Mouse (Mus musculus) myocyte (in vitro differentiated cells): ENCODE data around the gene Cpb2. TPM values are rescaled to one million over a fixed set of nuclear protein-coding genes. Genes with fewer than 3 reads are reported as not detected.

ENCODE experiments used
- H3K27me3 ChIP-seq: one replicate; pipeline ENCODE4 v1.6.1; 2011; ENCODE audit not compliant: control insufficient read depth, insufficient read depth, insufficient read length
- H3K36me3 ChIP-seq: one replicate; pipeline ENCODE4 v1.6.1; 2011; ENCODE audit not compliant: control insufficient read depth, insufficient read depth
- H3K4me2 ChIP-seq: one replicate; pipeline ENCODE4 v1.6.1; 2011; ENCODE audit warnings: low read depth, control low read depth
- H3K4me3 ChIP-seq: one replicate; pipeline ENCODE4 v1.5.1; 2011; ENCODE audit warnings: mild to moderate bottlenecking, control low read depth, moderate library complexity
- H3K79me2 ChIP-seq: one replicate; pipeline ENCODE4 v1.6.1; 2011; ENCODE audit not compliant: control insufficient read depth, insufficient read depth
- H3ac ChIP-seq: one replicate; pipeline ENCODE4 v1.6.1; 2011; ENCODE audit not compliant: control insufficient read depth, insufficient read length
- CEBPB ChIP-seq: IDR thresholded peaks from 2 replicates; pipeline ENCODE4 v1.6.1; 2011; ENCODE audit warnings: mild to moderate bottlenecking, moderate library complexity; ENCODE audit not compliant: poor library complexity, insufficient read depth, severe bottlenecking
- E2F4 ChIP-seq: IDR thresholded peaks from one replicate; pipeline ENCODE4 v1.6.1; 2011; ENCODE audit warnings: mild to moderate bottlenecking, control low read depth, moderate library complexity; ENCODE audit not compliant: insufficient read depth
- MAX ChIP-seq: IDR thresholded peaks from one replicate; pipeline ENCODE4 v1.6.1; 2011; ENCODE audit warnings: low read depth, mild to moderate bottlenecking, control low read depth
- MYOD1 ChIP-seq, 3 experiments: IDR thresholded peaks; one replicate each; pipeline ENCODE4 v1.6.1; 2011; ENCODE audit warnings: control low read depth in 2 of 3, low read depth in 2 of 3, mild to moderate bottlenecking in 2 of 3, moderate library complexity in 1 of 3; ENCODE audit not compliant: insufficient read length in 2 of 3, control insufficient read depth in 1 of 3
- MYOG ChIP-seq, 3 experiments: IDR thresholded peaks; one replicate each; pipeline ENCODE4 v1.6.1; 2011; ENCODE audit warnings: control low read depth in 2 of 3, low read depth in 2 of 3, mild to moderate bottlenecking in 2 of 3; ENCODE audit not compliant: insufficient read length in 2 of 3, control insufficient read depth in 1 of 3, insufficient read depth in 1 of 3
- POLR2A ChIP-seq: IDR thresholded peaks from one replicate; pipeline ENCODE4 v1.6.1; 2011; ENCODE audit warnings: low read depth, mild to moderate bottlenecking, control low read depth, moderate library complexity; ENCODE audit not compliant: insufficient read length
- POLR2AphosphoS2 ChIP-seq: IDR thresholded peaks from one replicate; pipeline ENCODE4 v1.6.1; 2011; ENCODE audit warnings: low read depth, control low read depth; ENCODE audit not compliant: insufficient read length
- REST ChIP-seq: IDR thresholded peaks from one replicate; pipeline ENCODE4 v1.6.1; 2011; ENCODE audit warnings: mild to moderate bottlenecking, control low read depth, moderate library complexity; ENCODE audit not compliant: insufficient read depth, insufficient read length
- SRF ChIP-seq: IDR thresholded peaks from one replicate; pipeline ENCODE4 v1.6.1; 2011; ENCODE audit warnings: low read depth; ENCODE audit not compliant: control insufficient read depth, insufficient read length
- TCF12 ChIP-seq: IDR thresholded peaks from one replicate; pipeline ENCODE4 v1.6.1; 2011; ENCODE audit warnings: mild to moderate bottlenecking, control low read depth; ENCODE audit not compliant: poor library complexity, insufficient read depth, severe bottlenecking
- TCF3 ChIP-seq: IDR thresholded peaks from one replicate; pipeline ENCODE4 v1.6.1; 2011; ENCODE audit warnings: low read depth, control low read depth; ENCODE audit not compliant: insufficient read length
- USF1 ChIP-seq: IDR thresholded peaks from one replicate; pipeline ENCODE4 v1.6.1; 2011; ENCODE audit warnings: low read depth, mild to moderate bottlenecking, control low read depth, moderate library complexity
- polyA plus RNA-seq: library from polyadenylated mRNA; unstranded; fragments of >200 nt; fragmentation: generic; extraction: Trizol; gene quantifications from one replicate; pipeline ENCODE4 v1.2.1, GENCODE M21; 2012; ENCODE audit warnings: missing spikeins

Cpb2 gene
- not detected for polyA plus RNA-seq

- no peak within 1 kb of the TSS for H3K4me2 ChIP-seq
- H3K36me3 ChIP-seq: no peaks in the 10 kb centered on the region
- no peaks in the 10 kb centered on the region for H3K79me2 ChIP-seq
- H3ac ChIP-seq: no peak within 1 kb of the TSS
- H3K27me3 ChIP-seq: no peaks in the 10 kb centered on the region
- TF ChIP-seq MYOD1 (IDR thresholded peaks at IDR 0.05; ENCODE audit: control insufficient read depth in 1 of 3, insufficient read length in 2 of 3, low read depth in 2 of 3) (no peak), POLR2AphosphoS2 (no peak), CEBPB (no peak), TCF12 (no peak)
- no peak within 1 kb of the TSS for H3K4me3 ChIP-seq
These were observed at the start of gene Cpb2 for GRCm38 (mm10) chr14:75242087-75242486. Cpb2 (plus strand) TSS chr14:75242287.

GRCm38 (mm10) chr14:75192427-75192826, 49.7 kb upstream of the Cpb2 start:
- no peaks in the 10 kb centered on the region for H3K36me3 ChIP-seq
- no peak overlapping the region for H3K4me3 ChIP-seq
- H3K79me2 ChIP-seq: no peaks in the 10 kb centered on the region
- no peak for TF ChIP-seq SRF
- TF ChIP-seq MYOD1 (IDR thresholded peaks at IDR 0.05; ENCODE audit: control insufficient read depth in 1 of 3, insufficient read length in 2 of 3, low read depth in 2 of 3): no peak
- no peak for TF ChIP-seq MYOG (IDR thresholded peaks at IDR 0.05; ENCODE audit: control insufficient read depth in 1 of 3, insufficient read depth in 1 of 3, insufficient read length in 2 of 3, low read depth in 2 of 3)
- no peak for TF ChIP-seq CEBPB
- TF ChIP-seq POLR2A: no peak
- no peak for TF ChIP-seq REST
- TF ChIP-seq TCF12: no peak
- H3K4me2 ChIP-seq: no peak overlapping the region
- H3ac ChIP-seq: no peak overlapping the region
- peaks cover 21% of the 10 kb centered on the region for H3K27me3 ChIP-seq

GRCm38 (mm10) chr14:75192858-75193257, 49.2 kb upstream of the Cpb2 start:
- H3K36me3 ChIP-seq: no peaks in the 10 kb centered on the region
- no peaks in the 10 kb centered on the region for H3K79me2 ChIP-seq
- no peak overlapping the region for H3K4me3 ChIP-seq
- TF ChIP-seq MYOG (IDR thresholded peaks at IDR 0.05; ENCODE audit: control insufficient read depth in 1 of 3, insufficient read depth in 1 of 3, insufficient read length in 2 of 3, low read depth in 2 of 3): no peak
- TF ChIP-seq REST: no peak
- TF ChIP-seq POLR2AphosphoS2: no peak
- TF ChIP-seq MAX: no peak
- TF ChIP-seq CEBPB: no peak
- no peak for TF ChIP-seq MYOD1 (IDR thresholded peaks at IDR 0.05; ENCODE audit: control insufficient read depth in 1 of 3, insufficient read length in 2 of 3, low read depth in 2 of 3)
- no peak for TF ChIP-seq TCF12
- TF ChIP-seq POLR2A: no peak
- no peak for TF ChIP-seq E2F4
- TF ChIP-seq USF1: no peak
- TF ChIP-seq TCF3: no peak
- TF ChIP-seq SRF: no peak
- H3ac ChIP-seq: no peak overlapping the region
- H3K4me2 ChIP-seq: no peak overlapping the region
- peaks cover 21% of the 10 kb centered on the region for H3K27me3 ChIP-seq

- Histone ChIP-seq H3ac (no peak overlapping the region), H3K4me2 (no peak overlapping the region), H3K79me2 (no peaks in the 10 kb centered on the region), H3K27me3 (peaks cover 20% of the 10 kb centered on the region), H3K36me3 (no peaks in the 10 kb centered on the region), H3K4me3 (no peak overlapping the region)
- TF ChIP-seq POLR2A (no peak), E2F4 (no peak), MYOG (IDR thresholded peaks at IDR 0.05; ENCODE audit: control insufficient read depth in 1 of 3, insufficient read depth in 1 of 3, insufficient read length in 2 of 3, low read depth in 2 of 3) (no peak), REST (no peak), MAX (no peak), USF1 (no peak), CEBPB (no peak), TCF12 (no peak), TCF3 (no peak), SRF (no peak), MYOD1 (IDR thresholded peaks at IDR 0.05; ENCODE audit: control insufficient read depth in 1 of 3, insufficient read length in 2 of 3, low read depth in 2 of 3) (no peak), POLR2AphosphoS2 (no peak)
These were observed 46.6 kb upstream of the Cpb2 start for GRCm38 (mm10) chr14:75195530-75195929.

- no peak overlapping the region for H3K4me3 ChIP-seq
- no peaks in the 10 kb centered on the region for H3K79me2 ChIP-seq
- no peak overlapping the region for H3ac ChIP-seq
- peaks cover 17% of the 10 kb centered on the region for H3K27me3 ChIP-seq
- TF ChIP-seq TCF12: no peak
- TF ChIP-seq SRF: no peak
- TF ChIP-seq MYOD1 (IDR thresholded peaks at IDR 0.05; ENCODE audit: control insufficient read depth in 1 of 3, insufficient read length in 2 of 3, low read depth in 2 of 3): no peak
- TF ChIP-seq E2F4: no peak
- no peak for TF ChIP-seq TCF3
- no peak for TF ChIP-seq POLR2A
- TF ChIP-seq MYOG (IDR thresholded peaks at IDR 0.05; ENCODE audit: control insufficient read depth in 1 of 3, insufficient read depth in 1 of 3, insufficient read length in 2 of 3, low read depth in 2 of 3): no peak
- TF ChIP-seq MAX: no peak
- TF ChIP-seq CEBPB: no peak
- no peak for TF ChIP-seq USF1
- TF ChIP-seq REST: no peak
- no peak for TF ChIP-seq POLR2AphosphoS2
- H3K4me2 ChIP-seq: no peak overlapping the region
- no peaks in the 10 kb centered on the region for H3K36me3 ChIP-seq
These were observed 45.1 kb upstream of the Cpb2 start for GRCm38 (mm10) chr14:75197027-75197426.
